Mouse (Mus musculus) heart, adult 2 months (tissue): ENCODE data around the gene Vmn1r42. TPM values are rescaled to one million over a fixed set of nuclear protein-coding genes. Genes with fewer than 3 reads are reported as not detected.

Experiments
- DNase-seq, 2 experiments: peaks; one replicate each; pipeline ENCODE4 v3.0.0; 2021
- H3K27ac ChIP-seq: fragments of 200-600 bp; 2 replicates; pipeline ENCODE4 v1.8.1; 2022
- H3K27me3 ChIP-seq: fragments of 200-500 bp; 2 replicates; pipeline ENCODE4 v1.6.1; 2012; ENCODE audit warnings: mild to moderate bottlenecking, low read length, inconsistent platforms, mixed read lengths; ENCODE audit not compliant: control insufficient read depth, insufficient read depth
- H3K36me3 ChIP-seq: fragments of 200-500 bp; 2 replicates; pipeline ENCODE4 v1.6.1; 2012; ENCODE audit warnings: low read length, inconsistent platforms; ENCODE audit not compliant: control insufficient read depth, insufficient read depth
- H3K4me1 ChIP-seq: fragments of 200-500 bp; 2 replicates; pipeline ENCODE4 v1.6.1; 2011; ENCODE audit warnings: low read length; ENCODE audit not compliant: control insufficient read depth, insufficient read depth
- H3K4me3 ChIP-seq: fragments of 200-600 bp; 2 replicates; pipeline ENCODE4 v1.8.1; 2022
- H3K79me2 ChIP-seq: fragments of 200-500 bp; replicated peaks from 2 replicates; pipeline ENCODE4 v1.6.1; 2012; ENCODE audit warnings: mild to moderate bottlenecking, inconsistent platforms, low read length, moderate library complexity, mixed read lengths; ENCODE audit not compliant: control insufficient read depth, insufficient read depth
- H3K9ac ChIP-seq: fragments of 200-500 bp; 2 replicates; pipeline ENCODE4 v1.6.1; 2012; ENCODE audit warnings: low read depth, mild to moderate bottlenecking, control low read depth, inconsistent platforms, low read length, mixed read lengths
- CTCF ChIP-seq: fragments of 200-600 bp; IDR thresholded peaks from 2 replicates; pipeline ENCODE4 v1.8.1; 2022; ENCODE audit warnings: antibody characterized with exemption, mild to moderate bottlenecking, moderate library complexity
- EP300 ChIP-seq: fragments of 200-500 bp; IDR thresholded peaks from 2 replicates; pipeline ENCODE4 v1.6.1; 2011; ENCODE audit warnings: low read depth, low read length, control low read depth; ENCODE audit not compliant: insufficient read depth
- POLR2A ChIP-seq: fragments of 200-500 bp; IDR thresholded peaks from 2 replicates; pipeline ENCODE4 v1.6.1; 2011; ENCODE audit warnings: mild to moderate bottlenecking, low read depth, low read length, control low read depth; ENCODE audit not compliant: insufficient read depth
- WGBS: fragments of 180-500 bp; shearing (Covaris S2); methylation state at CpG from one replicate; pipeline ENCODE4 v1.1.7; 2018; 5-methylcytosine and 5-hydroxymethylcytosine counted together
- intact Hi-C: fragments of 180-260 bp; cut with DNase I; formaldehyde crosslinking; loops from one replicate; pipeline ENCODE4 v1.15.1; 2025
- polyA plus RNA-seq: library from polyadenylated mRNA; depleted of rRNA; stranded (reverse); fragments of >200 nt; gene quantifications from 2 replicates; pipeline ENCODE4 v1.2.3, GENCODE M21; 2012; rRNA removed
- total RNA-seq, 2 experiments: library from RNA; stranded (reverse); gene quantifications; 2 replicates each; pipeline ENCODE4 v1.2.3; 2021

Vmn1r42 gene
- total and polyA plus RNA-seq, 3 experiments: 0.11 to 0.16 TPM; not detected in 1

GRCm38 (mm10) chr6:89863792-89864191, 12.4 kb downstream of the Vmn1r42 start:
- Histone ChIP-seq H3K9ac (no peak overlapping the region), H3K27ac (peak overlapping the region; percentile 16; the same call in 1 of the 2 replicates), H3K79me2 (no peaks in the 10 kb centered on the region), H3K4me1 (no peaks in the 10 kb centered on the region), H3K36me3 (no peaks in the 10 kb centered on the region), H3K27me3 (no peaks in the 10 kb centered on the region), H3K4me3 (no peak overlapping the region)
- intact Hi-C loops: no loop called here
- no peak for TF ChIP-seq EP300
- TF ChIP-seq POLR2A: no peak
- no peak for TF ChIP-seq CTCF
- WGBS: 56% methylated on average over 4 of the region's 4 CpGs
- peak in 1 of 2 experiments; percentile 8 for DNase-seq

DNA sequence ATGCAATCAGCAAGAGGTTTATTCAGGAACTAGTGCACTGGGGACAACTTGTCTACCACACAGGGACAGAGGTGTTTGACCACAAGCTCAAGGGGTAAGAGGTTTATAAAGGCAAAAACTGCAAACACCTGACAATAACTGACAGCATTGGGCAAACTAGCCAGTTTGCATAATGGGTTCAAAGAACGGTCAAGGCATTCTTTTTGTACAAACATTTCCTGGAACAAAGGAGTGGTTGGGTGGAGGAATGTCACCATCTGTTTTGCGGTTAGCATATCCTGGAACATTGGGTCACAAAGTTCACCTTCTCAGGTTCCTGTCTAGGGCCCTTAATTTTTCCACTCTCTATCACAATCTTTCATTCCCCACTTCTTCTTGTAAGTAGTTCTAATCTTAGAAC, 16.4 kb downstream of the Vmn1r42 start:
- intact Hi-C loops: no loop called here
- no peaks in the 10 kb centered on the region for H3K4me1 ChIP-seq
- no peak overlapping the region for H3K4me3 ChIP-seq
- 74% methylated on average over 2 of the region's 2 CpGs for WGBS
- no peaks in the 10 kb centered on the region for H3K27me3 ChIP-seq
- H3K27ac ChIP-seq: no peak overlapping the region
- no peak overlapping the region for H3K9ac ChIP-seq
- H3K79me2 ChIP-seq: no peaks in the 10 kb centered on the region
- H3K36me3 ChIP-seq: no peaks in the 10 kb centered on the region
- TF ChIP-seq CTCF (no peak), EP300 (no peak), POLR2A (no peak)
- no peak for DNase-seq

- 71% methylated on average over 3 of the region's 3 CpGs for WGBS
- TF ChIP-seq POLR2A (no peak), EP300 (no peak), CTCF (no peak)
- intact Hi-C loops: no loop called here
- Histone ChIP-seq H3K27me3 (no peaks in the 10 kb centered on the region), H3K27ac (no peak overlapping the region), H3K4me1 (no peaks in the 10 kb centered on the region), H3K79me2 (no peaks in the 10 kb centered on the region), H3K9ac (no peak overlapping the region), H3K4me3 (no peak overlapping the region), H3K36me3 (no peaks in the 10 kb centered on the region)
- DNase-seq: no peak
These were observed 18.7 kb downstream of the Vmn1r42 start for GRCm38 (mm10) chr6:89857552-89857951.

Other genes with a start within 250 kb of the Vmn1r42 start
- 10 to 100 TPM; 13.5 to 15.3 TPM for gene Txnrd3, start 232.4 kb downstream of the Vmn1r42 start, total RNA-seq
- 10.5 and 10.7 TPM in 2 replicates for gene Txnrd3, start 232.4 kb downstream of the Vmn1r42 start, polyA plus RNA-seq
- gene Vmn1r40, start 168.9 kb downstream of the Vmn1r42 start, total RNA-seq: not detected
- gene Vmn1r40, start 168.9 kb downstream of the Vmn1r42 start, polyA plus RNA-seq: not detected in 2 replicates
- not detected for gene Vmn1r41, start 135.6 kb downstream of the Vmn1r42 start, total RNA-seq
- not detected in 2 replicates for gene Vmn1r41, start 135.6 kb downstream of the Vmn1r42 start, polyA plus RNA-seq
- gene Vmn1r43, start within 50 bp of the Vmn1r42 start, total RNA-seq: under 1 TPM in 1 of 2 experiments, not detected in 1; 0.02 TPM
- gene Vmn1r43, start within 50 bp of the Vmn1r42 start, polyA plus RNA-seq: 0.02 TPM in 1 of 2 replicates, not detected in the other
- gene Vmn1r44, start 7.2 kb upstream of the Vmn1r42 start, total RNA-seq: not detected
- not detected in 2 replicates for gene Vmn1r44, start 7.2 kb upstream of the Vmn1r42 start, polyA plus RNA-seq
- not detected for gene Vmn1r45, start 64.2 kb upstream of the Vmn1r42 start, total RNA-seq
- gene Vmn1r45, start 64.2 kb upstream of the Vmn1r42 start, polyA plus RNA-seq: not detected in 2 replicates
- not detected for gene Vmn1r46, start 92.9 kb upstream of the Vmn1r42 start, total RNA-seq
- gene Vmn1r46, start 92.9 kb upstream of the Vmn1r42 start, polyA plus RNA-seq: not detected in 2 replicates
- not detected for gene Vmn1r47, start 139.7 kb upstream of the Vmn1r42 start, total RNA-seq
- gene Vmn1r47, start 139.7 kb upstream of the Vmn1r42 start, polyA plus RNA-seq: not detected in 2 replicates
- not detected for gene Vmn1r48, start 160.4 kb upstream of the Vmn1r42 start, total RNA-seq
- not detected in 2 replicates for gene Vmn1r48, start 160.4 kb upstream of the Vmn1r42 start, polyA plus RNA-seq
- not detected for gene Vmn1r49, start 202.1 kb upstream of the Vmn1r42 start, total RNA-seq
- not detected in 2 replicates for gene Vmn1r49, start 202.1 kb upstream of the Vmn1r42 start, polyA plus RNA-seq
- not detected for gene Vmn1r50, start 225.0 kb upstream of the Vmn1r42 start, total RNA-seq
- not detected in 2 replicates for gene Vmn1r50, start 225.0 kb upstream of the Vmn1r42 start, polyA plus RNA-seq
- not detected for gene Vmn1r51, start 246.2 kb upstream of the Vmn1r42 start, total RNA-seq
- gene Vmn1r51, start 246.2 kb upstream of the Vmn1r42 start, polyA plus RNA-seq: not detected in 2 replicates